26 mouse cellular contexts compared by ENCODE assay signal in the genomic region with DNA sequence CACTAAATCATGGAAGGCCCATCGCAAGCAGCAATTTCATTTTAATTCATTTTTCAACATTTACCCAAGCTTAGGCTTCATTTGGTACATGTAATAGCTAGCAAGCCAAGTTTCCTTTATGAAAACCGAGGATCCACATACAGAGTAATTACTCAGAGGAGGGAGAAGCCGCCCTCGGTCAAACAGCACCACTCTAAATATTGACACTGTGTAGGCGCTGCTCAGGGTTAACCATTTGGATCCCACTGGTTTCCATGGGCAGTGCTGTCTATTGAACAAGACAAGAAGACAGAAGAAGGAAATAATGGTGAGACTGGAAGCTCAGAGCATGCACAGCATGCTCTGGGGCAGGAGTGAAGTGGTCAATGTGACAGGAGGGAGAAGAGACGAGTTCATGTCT. TPM values are rescaled to one million over a fixed set of nuclear protein-coding genes. Genes with fewer than 3 reads are reported as not detected.
A peak's percentile ranks its signal among the peaks of the same experiment; 100 is the strongest.
DNase-seq lines count a peak whose midpoint lies in the region; ATAC-seq and TF ChIP-seq lines count a peak whose summit lies in the region.
"Had no signal": no experiment of that assay in that cellular context is flagged by ENCODE, and none has a peak within 500 bp of the region (broad histone marks: within the 10 kb centered on the region; RNA-seq: fewer than 3 reads in every experiment).

No protein-coding gene starts in this region.

- no peaks in the 10 kb centered on the region for H3K36me3 ChIP-seq in liver, embryonic 11.5 days (ENCODE audit: control insufficient read depth, insufficient read depth, low read length)
- H3K36me3 ChIP-seq in liver, embryonic 13.5 days, result no peaks in the 10 kb centered on the region
- no peaks in the 10 kb centered on the region for H3K36me3 ChIP-seq in liver, postnatal 0 days (replicated peaks; ENCODE audit: insufficient read depth, low read length)
- H3K36me3 ChIP-seq: embryonic facial prominence, embryonic 10.5 days; embryonic facial prominence, embryonic 13.5 days; forebrain, embryonic 12.5 days; forebrain, embryonic 15.5 days; heart, embryonic 10.5 days; heart, embryonic 13.5 days; hindbrain, embryonic 12.5 days; hindbrain, embryonic 15.5 days had no signal

- no peak overlapping the region for H3K4me3 ChIP-seq in liver, embryonic 11.5 days (ENCODE audit: low read depth, low read length)
- H3K4me3 ChIP-seq in liver, embryonic 13.5 days (replicated peaks), result no peak overlapping the region
- no peak overlapping the region for H3K4me3 ChIP-seq in liver, postnatal 0 days (ENCODE audit: low read depth, low read length)
- H3K4me3 ChIP-seq: embryonic facial prominence, embryonic 10.5 days; embryonic facial prominence, embryonic 13.5 days; erythroblast, embryonic 14.5 days; forebrain, embryonic 12.5 days; forebrain, embryonic 15.5 days; heart, adult 2 months; heart, embryonic 10.5 days; heart, embryonic 13.5 days; hindbrain, embryonic 12.5 days; hindbrain, embryonic 15.5 days had no signal

- no peaks in the 10 kb centered on the region for H3K27me3 ChIP-seq in liver, embryonic 11.5 days (replicated peaks; ENCODE audit: control insufficient read depth, insufficient read depth, low read length)
- no peaks in the 10 kb centered on the region for H3K27me3 ChIP-seq in liver, embryonic 13.5 days
- no peaks in the 10 kb centered on the region for H3K27me3 ChIP-seq in liver, postnatal 0 days (ENCODE audit: insufficient read depth, low read length)
- H3K27me3 ChIP-seq: embryonic facial prominence, embryonic 13.5 days; forebrain, embryonic 12.5 days; forebrain, embryonic 15.5 days; heart, embryonic 13.5 days; hindbrain, embryonic 12.5 days; hindbrain, embryonic 15.5 days had no signal

- no peaks in the 10 kb centered on the region for H3K9me3 ChIP-seq in liver, embryonic 11.5 days (ENCODE audit: control insufficient read depth, low read length)
- H3K9me3 ChIP-seq in liver, embryonic 13.5 days (replicated peaks), result no peaks in the 10 kb centered on the region
- no peaks in the 10 kb centered on the region for H3K9me3 ChIP-seq in liver, postnatal 0 days (ENCODE audit: low read length)
- H3K9me3 ChIP-seq: embryonic facial prominence, embryonic 10.5 days; embryonic facial prominence, embryonic 13.5 days; forebrain, embryonic 12.5 days; forebrain, embryonic 15.5 days; heart, embryonic 10.5 days; heart, embryonic 13.5 days; hindbrain, embryonic 12.5 days; hindbrain, embryonic 15.5 days had no signal

- peak; percentile 5 for DNase-seq in liver
- no peak for DNase-seq in liver, embryonic 11.5 days (ENCODE audit: low spot score)
- no peak for DNase-seq in liver, embryonic 13.5 days
- DNase-seq in liver, postnatal 0 days, result no peak
- DNase-seq in urinary bladder, postnatal 4 days (ENCODE audit: low spot score in 2 of 2), result no peak
- no peak for DNase-seq in kidney, adult 18-20 months
- DNase-seq: adrenal gland, adult 8-10 months; adrenal gland, postnatal 25 days; B cell, adult 2 months; cerebellum, adult 11-12 months; cerebellum, adult 8-10 months; cerebellum, postnatal 10 days; cerebellum, postnatal 36 days; embryo, embryonic 11 days; gastrocnemius, postnatal 25 days; heart, adult 2 months; heart, postnatal 14 days had no signal

- no peaks in the 10 kb centered on the region for H3K4me1 ChIP-seq in liver, embryonic 11.5 days (replicated peaks; ENCODE audit: control insufficient read depth, insufficient read depth, low read length)
- no peaks in the 10 kb centered on the region for H3K4me1 ChIP-seq in liver, embryonic 13.5 days (replicated peaks)
- H3K4me1 ChIP-seq in liver, postnatal 0 days (ENCODE audit: insufficient read depth), result no peaks in the 10 kb centered on the region
- H3K4me1 ChIP-seq: embryonic facial prominence, embryonic 10.5 days; forebrain, embryonic 15.5 days; heart, embryonic 10.5 days; heart, embryonic 13.5 days; hindbrain, embryonic 15.5 days had no signal

- H3K27ac ChIP-seq in liver, embryonic 11.5 days (ENCODE audit: low read depth, low read length), result no peak overlapping the region
- no peak overlapping the region for H3K27ac ChIP-seq in liver, embryonic 13.5 days
- H3K27ac ChIP-seq in liver, postnatal 0 days (ENCODE audit: low read depth), result no peak overlapping the region
- H3K27ac ChIP-seq: embryonic facial prominence, embryonic 10.5 days; embryonic facial prominence, embryonic 13.5 days; forebrain, embryonic 12.5 days; forebrain, embryonic 15.5 days; heart, adult 2 months; heart, embryonic 10.5 days; heart, embryonic 13.5 days; hindbrain, embryonic 12.5 days; hindbrain, embryonic 15.5 days had no signal

- H3K9ac ChIP-seq in liver, embryonic 11.5 days (ENCODE audit: low read depth, low read length), result no peak overlapping the region
- H3K9ac ChIP-seq in liver, embryonic 13.5 days, result no peak overlapping the region
- no peak overlapping the region for H3K9ac ChIP-seq in liver, postnatal 0 days (replicated peaks)
- H3K9ac ChIP-seq: embryonic facial prominence, embryonic 13.5 days; forebrain, embryonic 12.5 days; forebrain, embryonic 15.5 days; heart, embryonic 13.5 days; hindbrain, embryonic 12.5 days; hindbrain, embryonic 15.5 days had no signal

- TF ChIP-seq CTCF in liver, postnatal 0 days (IDR thresholded peaks at IDR 0.05; ENCODE audit: low read depth), result no peak

- no peak overlapping the region for H3K4me2 ChIP-seq in liver, embryonic 11.5 days
- no peak overlapping the region for H3K4me2 ChIP-seq in liver, embryonic 13.5 days
- H3K4me2 ChIP-seq in liver, postnatal 0 days (ENCODE audit: low read depth, low read length), result peak overlapping the region; percentile 38
- H3K4me2 ChIP-seq: embryonic facial prominence, embryonic 13.5 days; forebrain, embryonic 12.5 days; forebrain, embryonic 15.5 days; heart, embryonic 13.5 days; hindbrain, embryonic 12.5 days; hindbrain, embryonic 15.5 days had no signal

- TF ChIP-seq EP300 in liver, postnatal 0 days (IDR thresholded peaks at IDR 0.05; ENCODE audit: low read depth), result no peak

- 65% methylated on average over 6 of the region's 6 CpGs for WGBS in liver, embryonic 11.5 days
- WGBS in liver, embryonic 13.5 days (ENCODE audit: insufficient replicate concordance), result 58% methylated on average over 6 of the region's 6 CpGs
- WGBS in liver, postnatal 0 days (ENCODE audit: insufficient replicate concordance), result 61% methylated on average over 6 of the region's 6 CpGs

- ATAC-seq in liver, embryonic 11.5 days (replicated peaks; ENCODE audit: low FRiP score), result no peak
- ATAC-seq in liver, embryonic 13.5 days (ENCODE audit: low read depth), result peak; percentile 66; the same call in 1 of the 2 replicates
- ATAC-seq in liver, postnatal 0 days, result peak; percentile 35; the same call in 1 of the 2 replicates
- ATAC-seq: forebrain, embryonic 15.5 days had no signal

RNA-seq across cellular contexts. Expression of gene Rora, which starts 33.1 kb away (rescaled TPM):
- polyA plus RNA-seq in liver, embryonic 11.5 days (2014; fragmentation: Nextera tagmentation; extraction: Ambion mirVana), result 3.3 and 4.3 TPM in 2 replicates
- 2.7 and 2.9 TPM in 2 replicates for polyA plus RNA-seq in liver, embryonic 13.5 days (2015; fragmentation: Nextera tagmentation; extraction: Ambion mirVana)
- polyA plus RNA-seq in liver, postnatal 0 days (2015; fragmentation: Nextera tagmentation; extraction: Ambion mirVana), result 22.7 and 23.1 TPM in 2 replicates
